Mouse (Mus musculus) myocyte (in vitro differentiated cells): Measurements from ENCODE around the gene Krt25.

ENCODE experiments used
- CEBPB ChIP-seq: IDR thresholded peaks from 2 replicates; pipeline ENCODE4 v1.6.1; 2011; ENCODE audit warnings: mild to moderate bottlenecking, moderate library complexity; ENCODE audit not compliant: poor library complexity, insufficient read depth, severe bottlenecking
- E2F4 ChIP-seq: IDR thresholded peaks from one replicate; pipeline ENCODE4 v1.6.1; 2011; ENCODE audit warnings: mild to moderate bottlenecking, control low read depth, moderate library complexity; ENCODE audit not compliant: insufficient read depth
- MAX ChIP-seq: IDR thresholded peaks from one replicate; pipeline ENCODE4 v1.6.1; 2011; ENCODE audit warnings: low read depth, mild to moderate bottlenecking, control low read depth
- MYOD1 ChIP-seq, 3 experiments: IDR thresholded peaks; one replicate each; pipeline ENCODE4 v1.6.1; 2011; ENCODE audit warnings: control low read depth in 2 of 3, low read depth in 2 of 3, mild to moderate bottlenecking in 2 of 3, moderate library complexity in 1 of 3; ENCODE audit not compliant: insufficient read length in 2 of 3, control insufficient read depth in 1 of 3
- MYOG ChIP-seq, 3 experiments: IDR thresholded peaks; one replicate each; pipeline ENCODE4 v1.6.1; 2011; ENCODE audit warnings: control low read depth in 2 of 3, low read depth in 2 of 3, mild to moderate bottlenecking in 2 of 3; ENCODE audit not compliant: insufficient read length in 2 of 3, control insufficient read depth in 1 of 3, insufficient read depth in 1 of 3
- POLR2A ChIP-seq: IDR thresholded peaks from one replicate; pipeline ENCODE4 v1.6.1; 2011; ENCODE audit warnings: low read depth, mild to moderate bottlenecking, control low read depth, moderate library complexity; ENCODE audit not compliant: insufficient read length
- POLR2AphosphoS2 ChIP-seq: IDR thresholded peaks from one replicate; pipeline ENCODE4 v1.6.1; 2011; ENCODE audit warnings: low read depth, control low read depth; ENCODE audit not compliant: insufficient read length
- REST ChIP-seq: IDR thresholded peaks from one replicate; pipeline ENCODE4 v1.6.1; 2011; ENCODE audit warnings: mild to moderate bottlenecking, control low read depth, moderate library complexity; ENCODE audit not compliant: insufficient read depth, insufficient read length
- TCF12 ChIP-seq: IDR thresholded peaks from one replicate; pipeline ENCODE4 v1.6.1; 2011; ENCODE audit warnings: mild to moderate bottlenecking, control low read depth; ENCODE audit not compliant: poor library complexity, insufficient read depth, severe bottlenecking
- TCF3 ChIP-seq: IDR thresholded peaks from one replicate; pipeline ENCODE4 v1.6.1; 2011; ENCODE audit warnings: low read depth, control low read depth; ENCODE audit not compliant: insufficient read length
- USF1 ChIP-seq: IDR thresholded peaks from one replicate; pipeline ENCODE4 v1.6.1; 2011; ENCODE audit warnings: low read depth, mild to moderate bottlenecking, control low read depth, moderate library complexity

DNA sequence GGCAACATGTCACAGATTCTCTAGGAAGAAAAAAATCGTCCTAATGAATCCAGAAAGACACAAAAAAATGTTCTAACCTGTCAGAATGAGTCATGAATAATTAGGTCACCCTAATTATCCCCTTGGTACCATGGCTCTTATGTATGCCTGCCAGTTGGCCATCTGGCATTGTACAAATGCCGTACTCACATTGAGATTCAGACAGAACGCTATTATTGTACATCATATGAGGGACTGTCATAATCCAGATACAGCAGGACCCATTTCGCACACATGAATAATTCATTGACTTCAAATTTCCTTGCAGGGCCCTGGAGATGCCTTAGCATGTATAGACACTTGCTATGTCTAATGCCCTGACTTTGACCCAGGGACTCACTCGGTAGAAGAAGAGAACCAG, 38.7 kb downstream of the Krt25 start:
- TF ChIP-seq USF1, result no peak
- TF ChIP-seq E2F4, result no peak
- TF ChIP-seq CEBPB, result no peak
- no peak for TF ChIP-seq POLR2A
- no peak for TF ChIP-seq TCF12
- TF ChIP-seq TCF3, result no peak
- TF ChIP-seq MAX, result no peak
- no peak for TF ChIP-seq MYOD1 (IDR thresholded peaks at IDR 0.05; ENCODE audit: control insufficient read depth in 1 of 3, insufficient read length in 2 of 3, low read depth in 2 of 3)
- TF ChIP-seq POLR2AphosphoS2, result no peak
- no peak for TF ChIP-seq MYOG (IDR thresholded peaks at IDR 0.05; ENCODE audit: control insufficient read depth in 1 of 3, insufficient read depth in 1 of 3, insufficient read length in 2 of 3, low read depth in 2 of 3)
- TF ChIP-seq REST, result no peak
